Mouse (Mus musculus) myocyte (in vitro differentiated cells): ENCODE measurements around the gene Colgalt2. TPM values are rescaled to one million over a fixed set of nuclear protein-coding genes. Genes with fewer than 3 reads are reported as not detected.

ENCODE experiments used
- H3K27me3 ChIP-seq: one replicate; pipeline ENCODE4 v1.6.1; 2011; ENCODE audit not compliant: control insufficient read depth, insufficient read depth, insufficient read length
- H3K36me3 ChIP-seq: one replicate; pipeline ENCODE4 v1.6.1; 2011; ENCODE audit not compliant: control insufficient read depth, insufficient read depth
- H3K4me2 ChIP-seq: one replicate; pipeline ENCODE4 v1.6.1; 2011; ENCODE audit warnings: low read depth, control low read depth
- H3K4me3 ChIP-seq: one replicate; pipeline ENCODE4 v1.5.1; 2011; ENCODE audit warnings: mild to moderate bottlenecking, control low read depth, moderate library complexity
- H3K79me2 ChIP-seq: one replicate; pipeline ENCODE4 v1.6.1; 2011; ENCODE audit not compliant: control insufficient read depth, insufficient read depth
- H3ac ChIP-seq: one replicate; pipeline ENCODE4 v1.6.1; 2011; ENCODE audit not compliant: control insufficient read depth, insufficient read length
- CEBPB ChIP-seq: IDR thresholded peaks from 2 replicates; pipeline ENCODE4 v1.6.1; 2011; ENCODE audit warnings: mild to moderate bottlenecking, moderate library complexity; ENCODE audit not compliant: poor library complexity, insufficient read depth, severe bottlenecking
- E2F4 ChIP-seq: IDR thresholded peaks from one replicate; pipeline ENCODE4 v1.6.1; 2011; ENCODE audit warnings: mild to moderate bottlenecking, control low read depth, moderate library complexity; ENCODE audit not compliant: insufficient read depth
- MAX ChIP-seq: IDR thresholded peaks from one replicate; pipeline ENCODE4 v1.6.1; 2011; ENCODE audit warnings: low read depth, mild to moderate bottlenecking, control low read depth
- MYOD1 ChIP-seq, 3 experiments: IDR thresholded peaks; one replicate each; pipeline ENCODE4 v1.6.1; 2011; ENCODE audit warnings: control low read depth in 2 of 3, low read depth in 2 of 3, mild to moderate bottlenecking in 2 of 3, moderate library complexity in 1 of 3; ENCODE audit not compliant: insufficient read length in 2 of 3, control insufficient read depth in 1 of 3
- MYOG ChIP-seq, 3 experiments: IDR thresholded peaks; one replicate each; pipeline ENCODE4 v1.6.1; 2011; ENCODE audit warnings: control low read depth in 2 of 3, low read depth in 2 of 3, mild to moderate bottlenecking in 2 of 3; ENCODE audit not compliant: insufficient read length in 2 of 3, control insufficient read depth in 1 of 3, insufficient read depth in 1 of 3
- POLR2A ChIP-seq: IDR thresholded peaks from one replicate; pipeline ENCODE4 v1.6.1; 2011; ENCODE audit warnings: low read depth, mild to moderate bottlenecking, control low read depth, moderate library complexity; ENCODE audit not compliant: insufficient read length
- POLR2AphosphoS2 ChIP-seq: IDR thresholded peaks from one replicate; pipeline ENCODE4 v1.6.1; 2011; ENCODE audit warnings: low read depth, control low read depth; ENCODE audit not compliant: insufficient read length
- REST ChIP-seq: IDR thresholded peaks from one replicate; pipeline ENCODE4 v1.6.1; 2011; ENCODE audit warnings: mild to moderate bottlenecking, control low read depth, moderate library complexity; ENCODE audit not compliant: insufficient read depth, insufficient read length
- SRF ChIP-seq: IDR thresholded peaks from one replicate; pipeline ENCODE4 v1.6.1; 2011; ENCODE audit warnings: low read depth; ENCODE audit not compliant: control insufficient read depth, insufficient read length
- TCF12 ChIP-seq: IDR thresholded peaks from one replicate; pipeline ENCODE4 v1.6.1; 2011; ENCODE audit warnings: mild to moderate bottlenecking, control low read depth; ENCODE audit not compliant: poor library complexity, insufficient read depth, severe bottlenecking
- TCF3 ChIP-seq: IDR thresholded peaks from one replicate; pipeline ENCODE4 v1.6.1; 2011; ENCODE audit warnings: low read depth, control low read depth; ENCODE audit not compliant: insufficient read length
- USF1 ChIP-seq: IDR thresholded peaks from one replicate; pipeline ENCODE4 v1.6.1; 2011; ENCODE audit warnings: low read depth, mild to moderate bottlenecking, control low read depth, moderate library complexity
- polyA plus RNA-seq: library from polyadenylated mRNA; unstranded; fragments of >200 nt; fragmentation: generic; extraction: Trizol; gene quantifications from one replicate; pipeline ENCODE4 v1.2.1, GENCODE M21; 2012; ENCODE audit warnings: missing spikeins

The Colgalt2 gene
- polyA plus RNA-seq, 1 experiment, result not detected

GRCm38 (mm10) chr1:152386188-152386835 is 13.3 kb upstream of the Colgalt2 start, which contains the start of gene Tsen15:
Tsen15 (minus strand) TSS chr1:152386688.
- Histone ChIP-seq H3K4me3 (peak within 1 kb of the TSS; percentile 23), H3ac (peak within 1 kb of the TSS; percentile 78), H3K79me2 (no peaks in the 10 kb centered on the region), H3K4me2 (peak within 1 kb of the TSS; percentile 77), H3K27me3 (no peaks in the 10 kb centered on the region), H3K36me3 (no peaks in the 10 kb centered on the region)
- no peak for TF ChIP-seq POLR2AphosphoS2
- no peak for TF ChIP-seq SRF
- no peak for TF ChIP-seq TCF12
- no peak for TF ChIP-seq REST
- TF ChIP-seq CEBPB, result no peak
- TF ChIP-seq POLR2A, result peak; percentile 59
- peak; percentile 68 for TF ChIP-seq E2F4
- no peak for TF ChIP-seq MYOD1 (IDR thresholded peaks at IDR 0.05; ENCODE audit: control insufficient read depth in 1 of 3, insufficient read length in 2 of 3, low read depth in 2 of 3)
- TF ChIP-seq TCF3, result no peak
- no peak for TF ChIP-seq USF1
- no peak for TF ChIP-seq MAX
- TF ChIP-seq MYOG (IDR thresholded peaks at IDR 0.05; ENCODE audit: control insufficient read depth in 1 of 3, insufficient read depth in 1 of 3, insufficient read length in 2 of 3, low read depth in 2 of 3), result peak in 1 of 3 experiments; percentile 35

- Histone ChIP-seq H3K79me2 (no peaks in the 10 kb centered on the region), H3K4me3 (no peak overlapping the region), H3ac (no peak overlapping the region), H3K36me3 (no peaks in the 10 kb centered on the region), H3K4me2 (no peak overlapping the region), H3K27me3 (no peaks in the 10 kb centered on the region)
- TF ChIP-seq CEBPB, result no peak
- no peak for TF ChIP-seq POLR2A
- no peak for TF ChIP-seq MYOG (IDR thresholded peaks at IDR 0.05; ENCODE audit: control insufficient read depth in 1 of 3, insufficient read depth in 1 of 3, insufficient read length in 2 of 3, low read depth in 2 of 3)
- no peak for TF ChIP-seq E2F4
- TF ChIP-seq MAX, result no peak
- no peak for TF ChIP-seq REST
- no peak for TF ChIP-seq TCF12
- no peak for TF ChIP-seq MYOD1 (IDR thresholded peaks at IDR 0.05; ENCODE audit: control insufficient read depth in 1 of 3, insufficient read length in 2 of 3, low read depth in 2 of 3)
- no peak for TF ChIP-seq SRF
- no peak for TF ChIP-seq POLR2AphosphoS2
- no peak for TF ChIP-seq TCF3
- TF ChIP-seq USF1, result no peak
Observed at GRCm38 (mm10) chr1:152389271-152389670, 10.4 kb upstream of the Colgalt2 start.

GRCm38 (mm10) chr1:152394137-152394536 is 5.5 kb upstream of the Colgalt2 start:
- Histone ChIP-seq H3K79me2 (no peaks in the 10 kb centered on the region), H3K4me2 (no peak overlapping the region), H3K27me3 (no peaks in the 10 kb centered on the region), H3K36me3 (no peaks in the 10 kb centered on the region), H3ac (no peak overlapping the region), H3K4me3 (no peak overlapping the region)
- TF ChIP-seq MAX, result no peak

GRCm38 (mm10) chr1:152394956-152395515 is 4.6 kb upstream of the Colgalt2 start:
- H3K79me2 ChIP-seq, result no peaks in the 10 kb centered on the region
- no peaks in the 10 kb centered on the region for H3K36me3 ChIP-seq
- no peak for TF ChIP-seq MYOD1 (IDR thresholded peaks at IDR 0.05; ENCODE audit: control insufficient read depth in 1 of 3, insufficient read length in 2 of 3, low read depth in 2 of 3)
- TF ChIP-seq CEBPB, result no peak
- TF ChIP-seq REST, result no peak
- no peak for TF ChIP-seq SRF
- TF ChIP-seq MYOG (IDR thresholded peaks at IDR 0.05; ENCODE audit: control insufficient read depth in 1 of 3, insufficient read depth in 1 of 3, insufficient read length in 2 of 3, low read depth in 2 of 3), result no peak
- no peak for TF ChIP-seq POLR2AphosphoS2
- TF ChIP-seq MAX, result no peak
- no peak for TF ChIP-seq POLR2A
- no peak for TF ChIP-seq E2F4
- TF ChIP-seq TCF3, result no peak
- TF ChIP-seq TCF12, result no peak
- TF ChIP-seq USF1, result no peak
- peaks cover 2% of the 10 kb centered on the region for H3K27me3 ChIP-seq
- no peak overlapping the region for H3ac ChIP-seq
- no peak overlapping the region for H3K4me2 ChIP-seq
- no peak overlapping the region for H3K4me3 ChIP-seq

GRCm38 (mm10) chr1:152398708-152399107 is 922 bp upstream of the Colgalt2 start:
- H3K36me3 ChIP-seq, result no peaks in the 10 kb centered on the region
- no peak for TF ChIP-seq SRF
- no peak overlapping the region for H3K4me2 ChIP-seq
- no peak overlapping the region for H3ac ChIP-seq
- no peaks in the 10 kb centered on the region for H3K79me2 ChIP-seq
- H3K27me3 ChIP-seq, result peaks cover 19% of the 10 kb centered on the region
- H3K4me3 ChIP-seq, result no peak overlapping the region
